Mouse (Mus musculus) stomach, postnatal 0 days (tissue): ENCODE results near the gene Eea1. TPM values are rescaled to one million over a fixed set of nuclear protein-coding genes. Genes with fewer than 3 reads are reported as not detected.

Experiments used
- ATAC-seq: fragments of 200-750 bp; cut with Nextera tagmentation; 2 replicates; pipeline ENCODE4 v1.8.0; 2017; ENCODE audit not compliant: low FRiP score, low TSS enrichment
- DNase-seq: peaks from one replicate; pipeline ENCODE4 v3.0.0-alpha.2; 2016; ENCODE audit warnings: low spot score
- H3K27ac ChIP-seq: fragments of 300-500 bp; sonication (generic); replicated peaks from 2 replicates; pipeline ENCODE4 v1.5.1; 2014; ENCODE audit warnings: mild to moderate bottlenecking, control low read depth
- H3K27me3 ChIP-seq: fragments of 300-500 bp; sonication (generic); 2 replicates; pipeline ENCODE4 v1.6.1; 2014; ENCODE audit warnings: low read length; ENCODE audit not compliant: control insufficient read depth, insufficient read depth
- H3K36me3 ChIP-seq: fragments of 300-500 bp; sonication (generic); 2 replicates; pipeline ENCODE4 v1.6.1; 2014; ENCODE audit warnings: low read length, mixed read lengths; ENCODE audit not compliant: control insufficient read depth, insufficient read depth
- H3K4me1 ChIP-seq: fragments of 300-500 bp; sonication (generic); replicated peaks from 2 replicates; pipeline ENCODE4 v1.6.1; 2014; ENCODE audit warnings: antibody characterized with exemption; ENCODE audit not compliant: control insufficient read depth, insufficient read depth
- H3K4me2 ChIP-seq: fragments of 300-500 bp; sonication (generic); replicated peaks from 2 replicates; pipeline ENCODE4 v1.6.1; 2014; ENCODE audit warnings: low read depth, mild to moderate bottlenecking, control low read depth, moderate library complexity
- H3K4me3 ChIP-seq: fragments of 300-500 bp; sonication (generic); 2 replicates; pipeline ENCODE4 v1.5.1; 2014; ENCODE audit warnings: low read depth, low read length, control low read depth
- H3K9ac ChIP-seq: fragments of 300-500 bp; sonication (generic); 2 replicates; pipeline ENCODE4 v1.6.1; 2014; ENCODE audit warnings: mild to moderate bottlenecking, low read length, control low read depth, mixed read lengths
- H3K9me3 ChIP-seq: fragments of 300-500 bp; sonication (generic); 2 replicates; pipeline ENCODE4 v1.6.1; 2016; ENCODE audit warnings: low read length; ENCODE audit not compliant: control insufficient read depth
- CTCF ChIP-seq: IDR thresholded peaks from 2 replicates; pipeline ENCODE4 v1.5.1; 2016; ENCODE audit warnings: antibody characterized with exemption, low read depth, mild to moderate bottlenecking, moderate library complexity
- EP300 ChIP-seq: optimal IDR thresholded peaks from 2 replicates; pipeline ENCODE3; 2016; ENCODE audit warnings: antibody characterized with exemption
- WGBS: fragments of 180-500 bp; shearing (Covaris S2); extraction: QIAGEN DNeasy Blood & Tissue Kit; methylation state at CpG from one replicate; pipeline ENCODE4 v1.1.7; 2014; 5-methylcytosine and 5-hydroxymethylcytosine counted together
- polyA plus RNA-seq: library from polyadenylated mRNA; unstranded; fragments of >200 nt; fragmentation: Nextera tagmentation; extraction: Ambion mirVana; gene quantifications from 2 replicates; pipeline ENCODE4 v1.2.1, GENCODE M21; 2015

Eea1 gene
- polyA plus RNA-seq, 1 experiment from 2014 or later = 20.2 TPM

GRCm38 (mm10) chr10:96015738-96016137, 75.3 kb downstream of the Eea1 start:
- TF ChIP-seq CTCF = no peak
- TF ChIP-seq EP300 = no peak
- no peak overlapping the region for H3K4me3 ChIP-seq
- ATAC-seq = no peak
- H3K27ac ChIP-seq = no peak overlapping the region
- no peaks in the 10 kb centered on the region for H3K4me1 ChIP-seq
- no peak overlapping the region for H3K9ac ChIP-seq
- H3K36me3 ChIP-seq = peaks cover 9% of the 10 kb centered on the region
- no peaks in the 10 kb centered on the region for H3K27me3 ChIP-seq
- no peaks in the 10 kb centered on the region for H3K9me3 ChIP-seq
- DNase-seq = no peak
- H3K4me2 ChIP-seq = no peak overlapping the region

GRCm38 (mm10) chr10:96017418-96017817, 77.0 kb downstream of the Eea1 start:
- Histone ChIP-seq H3K9me3 (no peaks in the 10 kb centered on the region), H3K4me1 (no peaks in the 10 kb centered on the region), H3K27ac (no peak overlapping the region), H3K4me2 (no peak overlapping the region), H3K27me3 (no peaks in the 10 kb centered on the region), H3K9ac (no peak overlapping the region), H3K36me3 (peaks cover 2% of the 10 kb centered on the region; the same call in 1 of the 2 replicates), H3K4me3 (no peak overlapping the region)
- 0 out of 2 replicates have a peak, but pooled peaks have one; percentile 29 for ATAC-seq
- no peak for DNase-seq
- no peak for TF ChIP-seq CTCF
- 71% methylated on average over 2 of the region's 2 CpGs for WGBS

GRCm38 (mm10) chr10:96033356-96033984, 93.0 kb downstream of the Eea1 start:
- no peak overlapping the region for H3K4me3 ChIP-seq
- 47% methylated on average over 10 of the region's 10 CpGs for WGBS
- DNase-seq (peak; percentile 44), ATAC-seq (0 out of 2 replicates have a peak, but pooled peaks have one; percentile 56)
- H3K36me3 ChIP-seq = 0 out of 2 replicates have a peak, but pooled peaks cover 4% of the 10 kb centered on the region
- H3K27me3 ChIP-seq = no peaks in the 10 kb centered on the region
- H3K4me2 ChIP-seq = no peak overlapping the region
- H3K4me1 ChIP-seq = no peaks in the 10 kb centered on the region
- TF ChIP-seq EP300 (no peak), CTCF (peak; percentile 85)
- no peaks in the 10 kb centered on the region for H3K9me3 ChIP-seq
- no peak overlapping the region for H3K9ac ChIP-seq
- no peak overlapping the region for H3K27ac ChIP-seq

- Histone ChIP-seq H3K4me3 (no peak overlapping the region), H3K9me3 (no peaks in the 10 kb centered on the region), H3K27ac (no peak overlapping the region), H3K27me3 (no peaks in the 10 kb centered on the region), H3K4me1 (no peaks in the 10 kb centered on the region), H3K4me2 (no peak overlapping the region), H3K36me3 (peaks cover 6% of the 10 kb centered on the region; the same call in 1 of the 2 replicates), H3K9ac (no peak overlapping the region)
- ATAC-seq = no peak
- DNase-seq = no peak
- WGBS = 83% methylated on average over 3 of the region's 3 CpGs
- TF ChIP-seq CTCF (no peak), EP300 (no peak)
Measured at GRCm38 (mm10) chr10:96034106-96034505, 93.7 kb downstream of the Eea1 start.

- no peaks in the 10 kb centered on the region for H3K27me3 ChIP-seq
- peaks cover 7% of the 10 kb centered on the region; the same call in 1 of the 2 replicates for H3K36me3 ChIP-seq
- H3K4me3 ChIP-seq = no peak overlapping the region
- DNase-seq (no peak), ATAC-seq (no peak)
- no peak overlapping the region for H3K27ac ChIP-seq
- no peak for TF ChIP-seq CTCF
- no peak for TF ChIP-seq EP300
- no peak overlapping the region for H3K4me2 ChIP-seq
- H3K9ac ChIP-seq = no peak overlapping the region
- no peaks in the 10 kb centered on the region for H3K4me1 ChIP-seq
- H3K9me3 ChIP-seq = no peaks in the 10 kb centered on the region
Measured at GRCm38 (mm10) chr10:96035951-96036350, 95.5 kb downstream of the Eea1 start.

GRCm38 (mm10) chr10:96044216-96044615, 103.8 kb downstream of the Eea1 start:
- Histone ChIP-seq H3K4me1 (no peaks in the 10 kb centered on the region), H3K36me3 (peaks cover 4% of the 10 kb centered on the region; the same call in 1 of the 2 replicates), H3K27me3 (no peaks in the 10 kb centered on the region), H3K4me2 (no peak overlapping the region), H3K4me3 (no peak overlapping the region), H3K9ac (no peak overlapping the region), H3K27ac (no peak overlapping the region), H3K9me3 (no peaks in the 10 kb centered on the region)
- no peak for DNase-seq
- no peak for ATAC-seq
- TF ChIP-seq CTCF (no peak), EP300 (no peak)
- 92% methylated on average over 2 of the region's 2 CpGs for WGBS
